Mouse (Mus musculus) C2C12 (cell line): ENCODE results near the gene Olfr1294.

Experiments used
- CTCF ChIP-seq: IDR thresholded peaks from one replicate; pipeline ENCODE4 v1.5.1; 2011; ENCODE audit not compliant: control insufficient read depth, insufficient read depth, insufficient read length
- USF1 ChIP-seq: IDR thresholded peaks from one replicate; pipeline ENCODE4 v1.6.1; 2011; ENCODE audit warnings: low read depth, mild to moderate bottlenecking, control low read depth, moderate library complexity

DNA sequence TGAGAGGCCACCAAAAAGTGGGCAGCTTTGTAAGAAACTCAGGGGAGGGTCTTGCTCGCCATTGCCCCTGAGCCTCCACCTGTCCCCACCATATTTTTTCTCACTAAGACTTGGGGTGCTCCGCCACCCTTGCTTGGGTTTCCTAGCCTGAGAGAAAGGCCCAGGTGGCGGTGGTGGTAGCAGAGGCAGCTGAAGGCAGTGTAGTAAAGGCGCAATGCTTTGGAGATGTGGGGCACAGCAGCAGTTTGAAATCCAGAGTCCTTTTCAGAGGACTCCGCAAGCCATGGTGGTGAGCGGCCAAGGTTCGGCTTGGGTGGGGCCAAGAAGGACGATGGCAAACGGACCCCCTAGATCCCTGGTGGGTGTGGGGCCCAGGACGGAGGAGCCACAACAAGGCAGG is 22.6 kb downstream of the Olfr1294 start:
- TF ChIP-seq USF1, result no peak
- no peak for TF ChIP-seq CTCF
